Mouse (Mus musculus): Measurements from ENCODE around the gene Rasgrf2.

- TF ChIP-seq CTCF (IDR thresholded peaks at IDR 0.05; ENCODE audit: borderline replicate concordance, control insufficient read depth, extremely low read depth, insufficient read depth, low read length, poor library complexity) (no peak), POLR2A (IDR thresholded peaks at IDR 0.05; ENCODE audit: control insufficient read depth, extremely low read depth, insufficient read depth, low read length, poor library complexity) (no peak)
Observed at GRCm38 (mm10) chr13:91873734-91874329, 257.6 kb downstream of the Rasgrf2 start.
